Mouse (Mus musculus): ENCODE measurements around the gene Gm20696.

The Gm20696 gene

GRCm38 (mm10) chr6:99228336-99228870 is 438.2 kb downstream of the Gm20696 start:
- no peak for TF ChIP-seq GATA4 (IDR thresholded peaks at IDR 0.05; ENCODE audit: insufficient replicate concordance, low read length)

DNA sequence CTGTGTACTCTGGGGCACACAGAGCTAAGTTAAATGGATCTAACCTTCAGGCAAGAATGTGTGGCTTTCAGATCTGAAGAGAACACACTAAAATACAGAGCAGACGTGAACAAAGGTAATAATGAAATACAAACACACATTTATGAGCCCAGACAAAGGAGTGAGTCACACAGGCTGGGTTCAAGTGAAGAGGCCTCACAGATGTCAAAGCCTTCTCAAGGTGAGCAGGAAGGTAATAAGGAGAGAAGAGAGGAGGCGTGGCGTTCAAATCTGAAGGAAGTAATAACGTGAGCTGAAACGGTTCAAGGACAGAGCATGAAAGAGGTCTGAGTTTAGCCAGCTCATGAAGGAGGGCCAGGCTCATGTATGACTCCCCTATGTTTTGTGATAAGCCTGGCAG is 445.4 kb downstream of the Gm20696 start:
- TF ChIP-seq GATA4 (IDR thresholded peaks at IDR 0.05; ENCODE audit: insufficient replicate concordance, low read length), result no peak

- no peak for TF ChIP-seq GATA4 (IDR thresholded peaks at IDR 0.05; ENCODE audit: insufficient replicate concordance, low read length)
These were observed 446.1 kb downstream of the Gm20696 start for GRCm38 (mm10) chr6:99220472-99220871.

GRCm38 (mm10) chr6:99217846-99218245 is 448.8 kb downstream of the Gm20696 start:
- TF ChIP-seq GATA4 (IDR thresholded peaks at IDR 0.05; ENCODE audit: insufficient replicate concordance, low read length), result no peak

- no peak for TF ChIP-seq GATA4 (IDR thresholded peaks at IDR 0.05; ENCODE audit: insufficient replicate concordance, low read length)
These were observed 449.4 kb downstream of the Gm20696 start for GRCm38 (mm10) chr6:99217155-99217554.

- no peak for TF ChIP-seq GATA4 (IDR thresholded peaks at IDR 0.05; ENCODE audit: insufficient replicate concordance, low read length)
These were observed 454.1 kb downstream of the Gm20696 start for GRCm38 (mm10) chr6:99212461-99212860.

DNA sequence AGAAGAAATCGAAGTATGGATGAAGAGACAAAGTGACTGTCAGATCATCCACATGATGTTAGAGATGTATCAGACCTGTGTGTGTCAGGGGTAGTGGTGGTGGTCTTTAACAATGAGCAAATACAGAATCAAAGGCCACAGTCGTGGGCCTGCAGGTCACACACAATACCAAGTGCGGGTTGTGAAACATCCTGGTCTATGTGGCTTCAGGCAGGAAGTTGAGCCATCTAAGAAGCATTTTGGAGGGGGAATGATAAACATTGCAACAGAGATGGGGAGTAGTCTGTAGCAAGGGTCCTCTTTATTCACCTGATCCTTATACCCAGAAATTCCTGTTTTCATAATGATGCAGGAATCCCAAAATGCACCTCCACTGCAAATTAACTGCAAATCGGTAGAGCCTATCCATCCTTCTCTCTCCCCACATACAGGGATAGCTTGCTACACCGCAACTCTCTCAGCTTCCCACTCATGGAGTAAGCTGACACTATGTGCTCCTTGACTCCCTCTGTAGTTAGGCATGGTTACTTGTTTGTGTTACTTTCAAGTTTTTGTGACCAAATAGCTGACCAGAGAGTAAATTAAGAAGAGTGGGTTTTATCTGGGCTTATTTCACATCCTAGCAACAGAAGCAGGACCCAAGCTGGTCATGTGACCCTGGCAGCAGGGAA is 454.8 kb downstream of the Gm20696 start:
- no peak for TF ChIP-seq GATA4 (IDR thresholded peaks at IDR 0.05; ENCODE audit: insufficient replicate concordance, low read length)

DNA sequence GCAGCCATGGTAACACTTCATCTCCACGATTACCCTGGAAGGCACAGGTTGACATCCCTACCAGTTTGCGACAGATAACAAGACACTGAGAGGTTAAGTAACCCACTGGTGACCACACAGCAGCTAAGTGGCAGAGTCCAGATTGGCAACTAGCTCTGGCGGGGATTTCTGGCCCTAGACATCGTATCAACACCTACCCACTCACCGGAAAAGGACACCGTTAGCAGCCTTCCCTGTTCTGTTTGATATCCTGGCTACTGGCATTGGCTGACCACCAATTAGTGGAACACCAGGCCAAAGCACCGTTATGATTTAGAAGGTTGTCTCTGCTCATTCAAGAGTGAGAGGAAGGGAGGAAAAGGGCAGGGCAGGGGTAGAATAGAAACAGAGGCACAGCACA is 456.4 kb downstream of the Gm20696 start:
- no peak for TF ChIP-seq GATA4 (IDR thresholded peaks at IDR 0.05; ENCODE audit: insufficient replicate concordance, low read length)

All from liver, adult (tissue).